Mouse (Mus musculus): ENCODE results near the gene Sh3d19. TPM values are rescaled to one million over a fixed set of nuclear protein-coding genes. Genes with fewer than 3 reads are reported as not detected.
A peak's percentile ranks its signal among the peaks of the same experiment; 100 is the strongest.

Gene Sh3d19
- polyA plus RNA-seq, 1 experiment from 2014 or later = 26.7 TPM

GRCm38 (mm10) chr3:86107637-86108539 is 137.0 kb downstream of the Sh3d19 start:
- WGBS = 73% methylated on average over 8 of the region's 8 CpGs
- H3K4me3 ChIP-seq (ENCODE audit: low read length) = no peak overlapping the region
- no peaks in the 10 kb centered on the region for H3K27me3 ChIP-seq (ENCODE audit: control insufficient read depth, insufficient read depth, low read depth, low read length)
- no peak overlapping the region for H3K27ac ChIP-seq (ENCODE audit: low read length)
- H3K9me3 ChIP-seq (ENCODE audit: control insufficient read depth, low read length) = no peaks in the 10 kb centered on the region
- no peak overlapping the region for H3K4me2 ChIP-seq (ENCODE audit: low read depth, low read length)
- H3K36me3 ChIP-seq (ENCODE audit: control insufficient read depth, insufficient read depth, low read length) = peaks cover 4% of the 10 kb centered on the region
- no peak for ATAC-seq (ENCODE audit: low read depth)
- no peaks in the 10 kb centered on the region; the same call in 1 of the 2 replicates for H3K4me1 ChIP-seq (replicated peaks; ENCODE audit: control insufficient read depth, insufficient read depth, low read length)
- H3K9ac ChIP-seq (ENCODE audit: low read length) = no peak overlapping the region

GRCm38 (mm10) chr3:86108576-86108975 is 137.7 kb downstream of the Sh3d19 start:
- 64% methylated on average over 4 of the region's 4 CpGs for WGBS
- Histone ChIP-seq H3K27me3 (ENCODE audit: control insufficient read depth, insufficient read depth, low read depth, low read length) (no peaks in the 10 kb centered on the region), H3K4me2 (ENCODE audit: low read depth, low read length) (no peak overlapping the region), H3K9me3 (ENCODE audit: control insufficient read depth, low read length) (no peaks in the 10 kb centered on the region), H3K4me3 (ENCODE audit: low read length) (no peak overlapping the region), H3K36me3 (ENCODE audit: control insufficient read depth, insufficient read depth, low read length) (peaks cover 6% of the 10 kb centered on the region), H3K27ac (ENCODE audit: low read length) (peak overlapping the region; percentile 54), H3K4me1 (replicated peaks; ENCODE audit: control insufficient read depth, insufficient read depth, low read length) (no peaks in the 10 kb centered on the region; the same call in 1 of the 2 replicates), H3K9ac (ENCODE audit: low read length) (no peak overlapping the region)
- ATAC-seq (ENCODE audit: low read depth) = no peak; the same call in 1 of the 2 replicates

DNA sequence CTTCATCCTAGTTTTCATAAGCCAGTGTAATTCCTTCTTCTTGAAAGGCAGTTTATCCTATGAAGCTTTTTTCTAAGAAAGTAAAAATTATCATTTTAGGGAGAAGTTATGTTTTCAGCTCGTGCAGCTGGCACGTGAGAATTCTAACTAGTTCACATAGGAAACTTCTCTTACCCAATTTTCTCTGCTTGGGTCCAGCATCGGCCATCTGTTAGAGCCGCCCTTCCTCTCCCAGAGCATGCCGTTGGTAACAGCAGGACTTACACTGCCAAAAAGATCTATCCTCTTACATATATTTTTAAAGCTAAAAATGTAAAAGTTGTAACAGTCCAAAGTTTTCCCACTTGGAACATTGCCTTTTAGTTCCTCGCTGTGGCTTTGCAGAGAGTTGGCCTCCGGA is 138.2 kb downstream of the Sh3d19 start:
- no peaks in the 10 kb centered on the region for H3K27me3 ChIP-seq (ENCODE audit: control insufficient read depth, insufficient read depth, low read depth, low read length)
- H3K9ac ChIP-seq (ENCODE audit: low read length) = no peak overlapping the region
- no peaks in the 10 kb centered on the region; the same call in 1 of the 2 replicates for H3K4me1 ChIP-seq (replicated peaks; ENCODE audit: control insufficient read depth, insufficient read depth, low read length)
- H3K36me3 ChIP-seq (ENCODE audit: control insufficient read depth, insufficient read depth, low read length) = peaks cover 6% of the 10 kb centered on the region
- H3K4me3 ChIP-seq (ENCODE audit: low read length) = no peak overlapping the region
- ATAC-seq (ENCODE audit: low read depth) = peak; percentile 48; the same call in 1 of the 2 replicates
- 70% methylated on average over 7 of the region's 7 CpGs for WGBS
- H3K27ac ChIP-seq (ENCODE audit: low read length) = peak overlapping the region; percentile 54; the same call in 1 of the 2 replicates
- no peak overlapping the region for H3K4me2 ChIP-seq (ENCODE audit: low read depth, low read length)
- H3K9me3 ChIP-seq (ENCODE audit: control insufficient read depth, low read length) = no peaks in the 10 kb centered on the region

DNA sequence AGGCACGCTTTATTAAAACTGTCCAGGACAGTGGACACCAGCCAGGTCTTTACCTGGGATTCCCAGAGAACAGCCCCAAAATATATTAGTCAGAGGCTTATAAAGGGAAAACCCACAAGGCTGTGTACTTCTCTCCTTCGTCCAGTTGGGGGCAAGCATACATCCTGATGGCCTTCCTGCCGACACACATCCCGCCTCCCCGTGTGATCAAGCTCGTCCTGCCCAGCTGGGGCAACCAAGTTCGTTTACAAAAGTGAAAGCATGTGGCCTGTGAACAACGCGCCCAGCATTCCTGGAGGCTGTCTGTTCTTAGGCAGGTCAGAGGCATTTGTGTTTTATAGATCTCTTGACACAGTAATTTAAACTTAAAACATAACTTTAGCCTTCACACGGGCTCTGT is 139.2 kb downstream of the Sh3d19 start:
- 17% methylated on average over 10 of the region's 10 CpGs for WGBS
- 0 out of 2 replicates have a peak overlapping the region, but pooled peaks have one; percentile 8 for H3K4me2 ChIP-seq (ENCODE audit: low read depth, low read length)
- ATAC-seq (ENCODE audit: low read depth) = peak; percentile 66
- peaks cover 6% of the 10 kb centered on the region for H3K36me3 ChIP-seq (ENCODE audit: control insufficient read depth, insufficient read depth, low read length)
- H3K4me1 ChIP-seq (replicated peaks; ENCODE audit: control insufficient read depth, insufficient read depth, low read length) = no peaks in the 10 kb centered on the region; the same call in 1 of the 2 replicates
- no peak overlapping the region for H3K4me3 ChIP-seq (ENCODE audit: low read length)
- no peaks in the 10 kb centered on the region for H3K27me3 ChIP-seq (ENCODE audit: control insufficient read depth, insufficient read depth, low read depth, low read length)
- no peak overlapping the region for H3K9ac ChIP-seq (ENCODE audit: low read length)
- no peak overlapping the region for H3K27ac ChIP-seq (ENCODE audit: low read length)
- no peaks in the 10 kb centered on the region for H3K9me3 ChIP-seq (ENCODE audit: control insufficient read depth, low read length)

DNA sequence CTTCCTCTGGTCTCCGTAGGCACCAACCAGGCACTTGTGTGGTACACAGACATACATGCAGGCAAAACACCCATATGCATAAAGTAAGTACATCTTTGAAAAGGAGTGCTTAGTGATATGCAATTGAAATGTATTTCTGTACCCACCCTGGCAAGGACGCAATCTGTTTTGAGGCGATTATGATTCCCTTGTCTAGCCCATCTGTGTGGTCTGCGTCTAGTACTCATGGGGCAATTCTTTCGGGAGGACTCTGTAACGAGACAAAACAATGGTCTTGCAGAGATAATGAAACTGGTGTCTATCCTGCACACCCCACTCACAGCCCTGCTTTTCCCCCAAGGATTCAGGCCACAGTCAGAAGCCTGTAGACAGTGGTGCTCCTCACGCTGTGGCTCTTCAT is 141.9 kb downstream of the Sh3d19 start:
- WGBS = 81% methylated on average over 7 of the region's 7 CpGs
- H3K27ac ChIP-seq (ENCODE audit: low read length) = no peak overlapping the region
- no peak overlapping the region for H3K9ac ChIP-seq (ENCODE audit: low read length)
- ATAC-seq (ENCODE audit: low read depth) = no peak
- no peak overlapping the region for H3K4me2 ChIP-seq (ENCODE audit: low read depth, low read length)
- no peaks in the 10 kb centered on the region; the same call in 1 of the 2 replicates for H3K4me1 ChIP-seq (replicated peaks; ENCODE audit: control insufficient read depth, insufficient read depth, low read length)
- no peaks in the 10 kb centered on the region for H3K27me3 ChIP-seq (ENCODE audit: control insufficient read depth, insufficient read depth, low read depth, low read length)
- no peak overlapping the region for H3K4me3 ChIP-seq (ENCODE audit: low read length)
- peaks cover 15% of the 10 kb centered on the region for H3K36me3 ChIP-seq (ENCODE audit: control insufficient read depth, insufficient read depth, low read length)
- H3K9me3 ChIP-seq (ENCODE audit: control insufficient read depth, low read length) = no peaks in the 10 kb centered on the region

- WGBS = 36% methylated on average over 12 of the region's 12 CpGs
- peaks cover 17% of the 10 kb centered on the region for H3K36me3 ChIP-seq (ENCODE audit: control insufficient read depth, insufficient read depth, low read length)
- H3K9ac ChIP-seq (ENCODE audit: low read length) = no peak overlapping the region
- no peaks in the 10 kb centered on the region for H3K27me3 ChIP-seq (ENCODE audit: control insufficient read depth, insufficient read depth, low read depth, low read length)
- H3K4me2 ChIP-seq (ENCODE audit: low read depth, low read length) = peak overlapping the region; percentile 7
- no peaks in the 10 kb centered on the region for H3K9me3 ChIP-seq (ENCODE audit: control insufficient read depth, low read length)
- ATAC-seq (ENCODE audit: low read depth) = peak; percentile 86
- peak overlapping the region; percentile 17 for H3K27ac ChIP-seq (ENCODE audit: low read length)
- no peaks in the 10 kb centered on the region; the same call in 1 of the 2 replicates for H3K4me1 ChIP-seq (replicated peaks; ENCODE audit: control insufficient read depth, insufficient read depth, low read length)
- H3K4me3 ChIP-seq (ENCODE audit: low read length) = no peak overlapping the region
Observed at GRCm38 (mm10) chr3:86114659-86115338, 143.9 kb downstream of the Sh3d19 start.

DNA sequence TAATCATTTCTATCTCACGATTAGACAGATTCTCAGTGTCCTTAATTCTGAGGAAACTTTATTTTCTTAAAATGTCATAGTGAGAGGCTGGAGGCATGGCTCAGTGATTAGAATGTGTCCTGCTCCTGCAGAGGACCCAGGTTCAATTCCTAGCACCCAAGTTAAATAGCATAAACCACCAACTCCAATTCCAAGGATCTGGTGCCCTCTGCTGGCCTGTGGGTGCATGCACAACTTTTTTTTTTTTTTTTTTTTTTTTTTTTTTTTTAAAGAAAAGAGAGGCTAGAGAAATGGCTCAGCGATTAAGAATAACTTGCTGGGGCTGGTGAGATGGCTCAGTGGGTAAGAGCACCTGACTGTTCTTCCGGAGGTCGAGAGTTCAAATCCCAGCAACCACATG is 146.0 kb downstream of the Sh3d19 start:
- no peaks in the 10 kb centered on the region; the same call in 1 of the 2 replicates for H3K4me1 ChIP-seq (replicated peaks; ENCODE audit: control insufficient read depth, insufficient read depth, low read length)
- no peak overlapping the region for H3K9ac ChIP-seq (ENCODE audit: low read length)
- no peaks in the 10 kb centered on the region for H3K27me3 ChIP-seq (ENCODE audit: control insufficient read depth, insufficient read depth, low read depth, low read length)
- ATAC-seq (ENCODE audit: low read depth) = no peak
- H3K27ac ChIP-seq (ENCODE audit: low read length) = no peak overlapping the region
- 87% methylated on average over 4 of the region's 4 CpGs for WGBS
- peaks cover 1% of the 10 kb centered on the region; the same call in 1 of the 2 replicates for H3K9me3 ChIP-seq (ENCODE audit: control insufficient read depth, low read length)
- H3K36me3 ChIP-seq (ENCODE audit: control insufficient read depth, insufficient read depth, low read length) = peaks cover 27% of the 10 kb centered on the region
- no peak overlapping the region for H3K4me3 ChIP-seq (ENCODE audit: low read length)
- H3K4me2 ChIP-seq (ENCODE audit: low read depth, low read length) = no peak overlapping the region

DNA sequence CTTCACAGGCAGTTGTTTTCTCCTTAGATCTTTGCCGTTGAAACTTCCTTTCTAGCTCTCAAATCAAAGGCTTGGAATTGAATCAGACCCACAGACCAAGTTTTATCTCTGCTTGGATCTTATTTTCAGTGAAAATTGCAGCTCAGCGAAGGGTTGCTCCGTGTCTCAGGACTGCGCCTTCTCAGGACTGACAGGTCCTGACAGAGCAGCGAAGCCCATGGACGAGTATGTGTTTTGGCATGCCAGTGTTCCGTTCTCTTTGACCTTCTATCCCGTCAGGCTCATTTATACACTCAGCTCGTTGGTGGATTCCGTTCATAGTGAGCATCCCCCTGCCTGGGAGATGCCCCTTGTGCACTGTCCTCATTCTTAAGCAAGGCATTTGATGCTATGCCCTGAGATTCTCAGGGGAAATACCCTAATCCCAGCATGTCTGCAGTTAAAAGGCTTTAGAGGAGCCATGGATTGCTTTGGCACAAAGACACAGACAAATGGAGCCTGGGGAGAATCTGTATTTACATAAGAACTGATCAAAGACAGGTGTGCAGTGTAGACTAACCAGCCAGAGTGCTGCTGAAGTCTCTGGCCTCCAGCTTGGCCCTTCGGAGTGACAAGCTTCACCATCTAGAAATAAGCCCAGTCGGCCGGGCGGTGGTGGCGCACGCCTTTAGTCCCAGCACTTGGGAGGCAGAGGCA is 148.5 kb downstream of the Sh3d19 start:
- H3K27ac ChIP-seq (ENCODE audit: low read length) = no peak overlapping the region
- no peak overlapping the region for H3K9ac ChIP-seq (ENCODE audit: low read length)
- no peak overlapping the region for H3K4me2 ChIP-seq (ENCODE audit: low read depth, low read length)
- WGBS = 68% methylated on average over 16 of the region's 16 CpGs
- H3K36me3 ChIP-seq (ENCODE audit: control insufficient read depth, insufficient read depth, low read length) = peaks cover 34% of the 10 kb centered on the region
- no peaks in the 10 kb centered on the region; the same call in 1 of the 2 replicates for H3K4me1 ChIP-seq (replicated peaks; ENCODE audit: control insufficient read depth, insufficient read depth, low read length)
- no peak overlapping the region for H3K4me3 ChIP-seq (ENCODE audit: low read length)
- H3K9me3 ChIP-seq (ENCODE audit: control insufficient read depth, low read length) = peaks cover 4% of the 10 kb centered on the region; the same call in 1 of the 2 replicates
- no peak for ATAC-seq (ENCODE audit: low read depth)
- no peaks in the 10 kb centered on the region for H3K27me3 ChIP-seq (ENCODE audit: control insufficient read depth, insufficient read depth, low read depth, low read length)
